ENCODE assay signal across 16 mouse cellular contexts in the genomic region with DNA sequence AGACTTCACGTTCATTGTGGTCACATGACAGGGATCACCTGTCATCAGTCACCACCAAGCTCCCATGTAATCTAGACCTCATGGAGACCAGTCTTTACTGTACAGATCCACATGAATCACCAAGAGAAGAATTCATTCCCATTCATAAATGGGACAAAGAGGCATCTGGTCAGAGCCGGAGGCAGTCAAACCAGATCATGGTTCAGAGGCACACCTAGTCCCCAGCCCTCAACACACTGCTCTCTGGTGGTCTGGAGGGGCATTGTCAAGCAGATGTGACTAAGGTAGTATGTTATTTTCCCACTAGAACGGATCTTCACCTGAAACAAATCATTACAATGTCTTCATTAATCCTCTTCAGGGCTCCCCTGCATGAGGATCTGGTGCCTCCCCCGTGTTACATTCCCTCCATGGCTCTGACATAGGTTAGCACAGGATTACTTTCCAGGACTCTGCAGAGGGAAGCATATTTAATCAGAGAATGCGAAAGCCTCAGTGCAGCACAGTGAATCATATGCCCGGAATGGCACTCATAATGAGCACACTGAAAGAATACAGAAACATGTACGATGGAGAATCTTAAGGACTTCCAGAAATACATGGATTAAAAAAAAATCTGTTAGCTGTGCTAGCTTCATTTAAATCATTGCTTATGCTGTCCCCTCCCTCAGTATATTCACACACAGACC.
DNase-seq lines count a peak whose midpoint lies in the region; ATAC-seq and TF ChIP-seq lines count a peak whose summit lies in the region.
"Had no signal": no experiment of that assay in that cellular context is flagged by ENCODE, and none has a peak within 500 bp of the region (broad histone marks: within the 10 kb centered on the region; RNA-seq: fewer than 3 reads in every experiment).

No protein-coding gene starts in this region.

- no peak for ATAC-seq in lung, postnatal 0 days
- ATAC-seq in granulocyte monocyte progenitor cell, adult 5-6 weeks (replicated peaks; ENCODE audit: poor library complexity, severe bottlenecking) = no peak
- ATAC-seq: forebrain, embryonic 14.5 days had no signal

- TF ChIP-seq CTCF in kidney, adult 2 months (conservative IDR thresholded peaks at IDR 0.05; ENCODE audit: insufficient read depth, insufficient read length, low read depth, low read length) = peak; percentile 37; the same call in 1 of the 2 replicates
- TF ChIP-seq CTCF in lung, postnatal 0 days (IDR thresholded peaks at IDR 0.05) = peak; percentile 55

- no peak overlapping the region for H3K4me2 ChIP-seq in lung, postnatal 0 days (replicated peaks; ENCODE audit: low read depth, low read length)
- H3K4me2 ChIP-seq: heart, embryonic 13.5 days; hindbrain, embryonic 15.5 days; stomach, embryonic 15.5 days had no signal

- H3K4me3 ChIP-seq in kidney, adult 2 months (ENCODE audit: insufficient read depth, low read depth, low read length) = no peak overlapping the region
- no peak overlapping the region for H3K4me3 ChIP-seq in lung, postnatal 0 days (ENCODE audit: low read depth, low read length)
- H3K4me3 ChIP-seq: heart, embryonic 13.5 days; hindbrain, embryonic 15.5 days; megakaryocyte, embryonic 14.5 days; stomach, embryonic 15.5 days had no signal

- DNase-seq in kidney, adult 2 months = no peak
- DNase-seq in kidney, adult 9 months = no peak
- DNase-seq in lung, postnatal 0 days (ENCODE audit: low spot score) = no peak
- no peak for DNase-seq in lung, postnatal 10 days
- DNase-seq in R1 (ENCODE audit: low read depth, low spot score) = peak; percentile 30
- peak; percentile 16 for DNase-seq in telencephalon, adult 2 months (ENCODE audit: low read depth, low spot score)
- DNase-seq: cerebellum, postnatal 36 days; gastrocnemius, postnatal 14 days; lung, adult 18-20 months; right cerebral cortex, postnatal 25 days had no signal

- H3K27me3 ChIP-seq in kidney, adult 2 months (replicated peaks; ENCODE audit: control insufficient read depth, insufficient read depth, low read length) = no peaks in the 10 kb centered on the region
- no peaks in the 10 kb centered on the region for H3K27me3 ChIP-seq in lung, postnatal 0 days (replicated peaks; ENCODE audit: insufficient read depth, low read length)
- H3K27me3 ChIP-seq: heart, embryonic 13.5 days; hindbrain, embryonic 15.5 days; megakaryocyte, embryonic 14.5 days; stomach, embryonic 15.5 days had no signal

- H3K27ac ChIP-seq in kidney, adult 2 months (ENCODE audit: insufficient read depth, low read depth, low read length) = no peak overlapping the region
- no peak overlapping the region for H3K27ac ChIP-seq in lung, postnatal 0 days (ENCODE audit: low read length)
- H3K27ac ChIP-seq: heart, embryonic 13.5 days; hindbrain, embryonic 15.5 days; stomach, embryonic 15.5 days had no signal

- WGBS in kidney, adult 2 months = 79% methylated on average over 7 of the region's 7 CpGs
- WGBS in lung, postnatal 0 days = 72% methylated on average over 7 of the region's 7 CpGs

- no peak overlapping the region for H3K9ac ChIP-seq in lung, postnatal 0 days (replicated peaks; ENCODE audit: low read depth)
- H3K9ac ChIP-seq: heart, embryonic 13.5 days; hindbrain, embryonic 15.5 days; stomach, embryonic 15.5 days had no signal

- peaks cover 5% of the 10 kb centered on the region; the same call in 1 of the 2 replicates for H3K4me1 ChIP-seq in kidney, adult 2 months (ENCODE audit: control insufficient read depth, insufficient read depth, low read length)
- peaks cover 4% of the 10 kb centered on the region; the same call in 1 of the 2 replicates for H3K4me1 ChIP-seq in lung, postnatal 0 days (ENCODE audit: insufficient read depth, low read depth, low read length)
- H3K4me1 ChIP-seq: megakaryocyte, embryonic 14.5 days had no signal

- TF ChIP-seq POLR2A in kidney, adult 2 months (IDR thresholded peaks at IDR 0.05; ENCODE audit: low read depth, low read length) = no peak

- H3K9me3 ChIP-seq in lung, postnatal 0 days (ENCODE audit: low read length) = no peaks in the 10 kb centered on the region
- H3K9me3 ChIP-seq: heart, embryonic 13.5 days; hindbrain, embryonic 15.5 days; stomach, embryonic 15.5 days had no signal

- TF ChIP-seq EP300 in lung, postnatal 0 days (IDR thresholded peaks at IDR 0.05) = no peak

- H3K36me3 ChIP-seq in kidney, adult 2 months (ENCODE audit: control insufficient read depth, insufficient read depth, low read length) = no peaks in the 10 kb centered on the region
- no peaks in the 10 kb centered on the region for H3K36me3 ChIP-seq in lung, postnatal 0 days (ENCODE audit: insufficient read depth, low read length)
- H3K36me3 ChIP-seq: heart, embryonic 13.5 days; hindbrain, embryonic 15.5 days; stomach, embryonic 15.5 days had no signal

Comparison
In these comparisons a context has a peak if more than half of its experiments do, and no peak if none do; other contexts are left out.
1. DNase-seq: peak in R1 (single experiment) and telencephalon, adult 2 months (single experiment); none in kidney, adult 2 months (single experiment), kidney, adult 9 months (single experiment), lung, postnatal 0 days (single experiment) and lung, postnatal 10 days (single experiment).